9 mouse cellular contexts compared by ENCODE assay signal in the genomic region with DNA sequence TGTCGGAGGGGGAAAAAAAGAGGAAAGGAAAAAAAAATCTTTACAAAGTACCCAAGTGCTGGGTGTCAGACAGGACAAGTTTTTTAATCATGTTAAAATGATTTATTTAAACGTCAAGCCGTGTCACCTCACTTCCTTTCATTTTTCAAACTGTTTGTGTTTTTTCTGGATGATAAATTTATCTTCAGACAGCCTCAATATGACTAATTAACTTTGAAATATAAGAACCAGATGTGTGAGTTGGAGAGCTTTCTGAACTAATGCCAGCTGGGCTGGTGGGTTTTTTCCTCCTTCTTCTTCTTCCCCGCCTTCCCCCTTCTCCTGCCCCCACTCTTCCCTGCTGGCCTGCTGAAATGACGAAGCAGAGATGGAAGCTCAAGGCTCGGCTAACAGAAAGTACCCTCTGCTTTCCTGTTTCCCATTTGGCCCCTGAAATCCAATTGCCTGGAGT.
A peak's percentile ranks its signal among the peaks of the same experiment; 100 is the strongest.
DNase-seq lines count a peak whose midpoint lies in the region; ATAC-seq and TF ChIP-seq lines count a peak whose summit lies in the region.
"Had no signal": no experiment of that assay in that cellular context is flagged by ENCODE, and none has a peak within 500 bp of the region (broad histone marks: within the 10 kb centered on the region; RNA-seq: fewer than 3 reads in every experiment).

No protein-coding gene starts in this region.

- H3K4me3 ChIP-seq in lung, embryonic 16.5 days (ENCODE audit: low read length), result no peak overlapping the region
- H3K4me3 ChIP-seq in lung, adult 2 months (replicated peaks; ENCODE audit: extremely low read depth, low read depth, low read length), result no peak overlapping the region
- H3K4me3 ChIP-seq in embryonic facial prominence, embryonic 13.5 days, result no peak overlapping the region
- no peak overlapping the region for H3K4me3 ChIP-seq in lung, postnatal 0 days (ENCODE audit: low read depth, low read length)
- H3K4me3 ChIP-seq: erythroblast, embryonic 14.5 days had no signal

- TF ChIP-seq CTCF in lung, adult 2 months (IDR thresholded peaks at IDR 0.05; ENCODE audit: insufficient read depth, low read length), result no peak
- TF ChIP-seq CTCF in lung, postnatal 0 days (IDR thresholded peaks at IDR 0.05), result no peak

- DNase-seq in heart, adult 18-20 months, result peak; percentile 26 to 30
- no peak for DNase-seq in heart, postnatal 4 days
- no peak for DNase-seq in lung, adult 2 months
- peak; percentile 72 for DNase-seq in lung, postnatal 0 days (ENCODE audit: low spot score)
- DNase-seq in cerebellum, postnatal 4 days (ENCODE audit: low spot score in 2 of 2), result no peak
- no peak for DNase-seq in MN1 (ENCODE audit: low spot score)

- TF ChIP-seq EP300 in lung, postnatal 0 days (IDR thresholded peaks at IDR 0.05), result no peak; the same call in 1 of the 2 replicates

- H3K27me3 ChIP-seq in lung, embryonic 16.5 days (ENCODE audit: control insufficient read depth, insufficient read depth, low read depth, low read length), result peaks cover 21% of the 10 kb centered on the region
- peaks cover 60% of the 10 kb centered on the region for H3K27me3 ChIP-seq in embryonic facial prominence, embryonic 13.5 days
- H3K27me3 ChIP-seq in lung, postnatal 0 days (replicated peaks; ENCODE audit: insufficient read depth, low read length), result no peaks in the 10 kb centered on the region

- H3K4me1 ChIP-seq in lung, embryonic 16.5 days (replicated peaks; ENCODE audit: control insufficient read depth, insufficient read depth, low read length), result peaks cover 42% of the 10 kb centered on the region
- peaks cover 2% of the 10 kb centered on the region; the same call in 1 of the 2 replicates for H3K4me1 ChIP-seq in lung, adult 2 months (ENCODE audit: control insufficient read depth, insufficient read depth, low read length)
- peaks cover 61% of the 10 kb centered on the region for H3K4me1 ChIP-seq in embryonic facial prominence, embryonic 13.5 days
- H3K4me1 ChIP-seq in lung, postnatal 0 days (ENCODE audit: insufficient read depth, low read depth, low read length), result peaks cover 5% of the 10 kb centered on the region; the same call in 1 of the 2 replicates

- H3K9me3 ChIP-seq in lung, embryonic 16.5 days (ENCODE audit: control insufficient read depth, low read length), result no peaks in the 10 kb centered on the region
- H3K9me3 ChIP-seq in embryonic facial prominence, embryonic 13.5 days, result no peaks in the 10 kb centered on the region
- no peaks in the 10 kb centered on the region for H3K9me3 ChIP-seq in lung, postnatal 0 days (ENCODE audit: low read length)

- peak overlapping the region; percentile 76 for H3K27ac ChIP-seq in lung, embryonic 16.5 days (ENCODE audit: low read length)
- H3K27ac ChIP-seq in embryonic facial prominence, embryonic 13.5 days, result peak overlapping the region; percentile 75
- no peak overlapping the region for H3K27ac ChIP-seq in lung, postnatal 0 days (ENCODE audit: low read length)

- H3K9ac ChIP-seq in lung, embryonic 16.5 days (ENCODE audit: low read length), result no peak overlapping the region
- no peak overlapping the region for H3K9ac ChIP-seq in embryonic facial prominence, embryonic 13.5 days
- no peak overlapping the region for H3K9ac ChIP-seq in lung, postnatal 0 days (replicated peaks; ENCODE audit: low read depth)

- ATAC-seq in lung, embryonic 16.5 days (ENCODE audit: low read depth), result peak; percentile 70
- ATAC-seq in embryonic facial prominence, embryonic 13.5 days (ENCODE audit: insufficient number of reproducible peaks, insufficient read depth, low FRiP score, low TSS enrichment, low read depth), result 0 out of 2 replicates have a peak, but pooled peaks have one; percentile 8
- peak; percentile 47 for ATAC-seq in lung, postnatal 0 days

- peak overlapping the region; percentile 28; the same call in 1 of the 2 replicates for H3K4me2 ChIP-seq in lung, embryonic 16.5 days (ENCODE audit: low read depth, low read length)
- peak overlapping the region; percentile 41 for H3K4me2 ChIP-seq in embryonic facial prominence, embryonic 13.5 days
- H3K4me2 ChIP-seq in lung, postnatal 0 days (replicated peaks; ENCODE audit: low read depth, low read length), result no peak overlapping the region

- no peak for TF ChIP-seq POLR2A in lung, adult 2 months (IDR thresholded peaks at IDR 0.05; ENCODE audit: borderline replicate concordance, extremely low read depth, low read depth, low read length)

- no peaks in the 10 kb centered on the region for H3K36me3 ChIP-seq in lung, embryonic 16.5 days (ENCODE audit: control insufficient read depth, insufficient read depth, low read length)
- H3K36me3 ChIP-seq in embryonic facial prominence, embryonic 13.5 days, result no peaks in the 10 kb centered on the region
- no peaks in the 10 kb centered on the region for H3K36me3 ChIP-seq in lung, postnatal 0 days (ENCODE audit: insufficient read depth, low read length)

- 15% methylated on average over 6 of the region's 6 CpGs for WGBS in lung, embryonic 16.5 days
- 25% methylated on average over 6 of the region's 6 CpGs for WGBS in lung, adult 2 months
- WGBS in embryonic facial prominence, embryonic 13.5 days, result 3% methylated on average over 6 of the region's 6 CpGs
- 17% methylated on average over 6 of the region's 6 CpGs for WGBS in lung, postnatal 0 days

Comparison
In these comparisons a context has a peak if more than half of its experiments do, and no peak if none do; other contexts are left out.
1. DNase-seq: peak in heart, adult 18-20 months (2 of 2) and lung, postnatal 0 days (single experiment); none in heart, postnatal 4 days (single experiment), lung, adult 2 months (single experiment), cerebellum, postnatal 4 days (0 of 2) and MN1 (single experiment).
2. ATAC-seq: peak in every context shown above with its lines; median percentile 70 in lung, embryonic 16.5 days; 47 in lung, postnatal 0 days; 8 in embryonic facial prominence, embryonic 13.5 days.